Mouse (Mus musculus) MEL-GATA-1-ER (cell line): Measurements from ENCODE around the gene Sh3d21.
A peak's percentile ranks its signal among the peaks of the same experiment; 100 is the strongest.

ENCODE experiments used
- DNase-seq: peaks from one replicate; pipeline ENCODE4 v3.0.0-alpha.2; 2012; ENCODE audit warnings: low read depth; ENCODE audit errors: extremely low read depth

Sh3d21 gene

GRCm38 (mm10) chr4:126109613-126110373 is 53.5 kb downstream of the Sh3d21 start:
- no peak for DNase-seq

GRCm38 (mm10) chr4:126108061-126108740 is 55.1 kb downstream of the Sh3d21 start:
- no peak for DNase-seq

GRCm38 (mm10) chr4:126105131-126105783 is 58.0 kb downstream of the Sh3d21 start:
- no peak for DNase-seq

GRCm38 (mm10) chr4:126104261-126105075 is 58.8 kb downstream of the Sh3d21 start:
- peak; percentile 56 for DNase-seq

GRCm38 (mm10) chr4:126103590-126104068 is 59.7 kb downstream of the Sh3d21 start, which contains the start of gene Stk40:
Gene Stk40 (plus strand): TSS chr4:126103957.
- peak; percentile 95 for DNase-seq

GRCm38 (mm10) chr4:126103057-126103581 is 60.2 kb downstream of the Sh3d21 start:
- DNase-seq, result peak; percentile 92

GRCm38 (mm10) chr4:126102061-126102841 is 61.0 kb downstream of the Sh3d21 start:
- no peak for DNase-seq

- no peak for DNase-seq
These were observed 62.5 kb downstream of the Sh3d21 start for GRCm38 (mm10) chr4:126100764-126101163.
